Mouse (Mus musculus): ENCODE measurements around the gene Mcmbp. TPM values are rescaled to one million over a fixed set of nuclear protein-coding genes. Genes with fewer than 3 reads are reported as not detected.
A peak's percentile ranks its signal among the peaks of the same experiment; 100 is the strongest.
"Not testable (repeated sequence)": the region's sequence is repeated elsewhere in the genome, so short reads cannot be mapped to it uniquely, and the experiment has no call there.

Gene Mcmbp
- polyA plus RNA-seq, 1 experiment from 2014 or later: 87.9 TPM

- Histone ChIP-seq H3K4me2 (replicated peaks; ENCODE audit: low read depth, low read length) (no peak overlapping the region), H3K27me3 (ENCODE audit: control insufficient read depth, insufficient read depth, low read length) (no peaks in the 10 kb centered on the region), H3K9me3 (ENCODE audit: control insufficient read depth, low read length) (no peaks in the 10 kb centered on the region), H3K4me3 (ENCODE audit: low read length) (no peak overlapping the region), H3K4me1 (ENCODE audit: control insufficient read depth, insufficient read depth, low read length) (no peaks in the 10 kb centered on the region), H3K36me3 (ENCODE audit: control insufficient read depth, insufficient read depth, low read length) (no peaks in the 10 kb centered on the region), H3K27ac (ENCODE audit: low read depth, low read length) (no peak overlapping the region), H3K9ac (ENCODE audit: low read depth, low read length) (no peak overlapping the region)
- 70% methylated on average over 10 of the region's 10 CpGs for WGBS
- peak; percentile 25; the same call in 1 of the 2 replicates for ATAC-seq (ENCODE audit: low FRiP score, low TSS enrichment)
Measured at GRCm38 (mm10) chr7:128728738-128729137, 11.6 kb downstream of the Mcmbp start.

GRCm38 (mm10) chr7:128727701-128728100 is 12.6 kb downstream of the Mcmbp start:
- 62% methylated on average over 5 of the region's 5 CpGs for WGBS
- Histone ChIP-seq H3K27ac (ENCODE audit: low read depth, low read length) (no peak overlapping the region), H3K36me3 (ENCODE audit: control insufficient read depth, insufficient read depth, low read length) (peaks cover 7% of the 10 kb centered on the region; the same call in 1 of the 2 replicates), H3K9ac (ENCODE audit: low read depth, low read length) (no peak overlapping the region), H3K27me3 (ENCODE audit: control insufficient read depth, insufficient read depth, low read length) (no peaks in the 10 kb centered on the region), H3K4me1 (ENCODE audit: control insufficient read depth, insufficient read depth, low read length) (no peaks in the 10 kb centered on the region), H3K4me2 (replicated peaks; ENCODE audit: low read depth, low read length) (no peak overlapping the region), H3K9me3 (ENCODE audit: control insufficient read depth, low read length) (no peaks in the 10 kb centered on the region), H3K4me3 (ENCODE audit: low read length) (no peak overlapping the region)
- ATAC-seq (ENCODE audit: low FRiP score, low TSS enrichment): no peak

- H3K36me3 ChIP-seq (ENCODE audit: control insufficient read depth, insufficient read depth, low read length): peaks cover 14% of the 10 kb centered on the region; the same call in 1 of the 2 replicates
- H3K4me3 ChIP-seq (ENCODE audit: low read length): no peak overlapping the region
- no peak overlapping the region for H3K9ac ChIP-seq (ENCODE audit: low read depth, low read length)
- no peak for ATAC-seq (ENCODE audit: low FRiP score, low TSS enrichment)
- 71% methylated on average over 10 of the region's 10 CpGs for WGBS
- no peak overlapping the region for H3K27ac ChIP-seq (ENCODE audit: low read depth, low read length)
- no peak overlapping the region for H3K4me2 ChIP-seq (replicated peaks; ENCODE audit: low read depth, low read length)
- no peaks in the 10 kb centered on the region for H3K4me1 ChIP-seq (ENCODE audit: control insufficient read depth, insufficient read depth, low read length)
- no peaks in the 10 kb centered on the region for H3K27me3 ChIP-seq (ENCODE audit: control insufficient read depth, insufficient read depth, low read length)
- H3K9me3 ChIP-seq (ENCODE audit: control insufficient read depth, low read length): no peaks in the 10 kb centered on the region
Measured at GRCm38 (mm10) chr7:128726999-128727398, 13.3 kb downstream of the Mcmbp start.

- H3K9ac ChIP-seq (ENCODE audit: low read depth, low read length): no peak overlapping the region
- ATAC-seq (ENCODE audit: low FRiP score, low TSS enrichment): 0 out of 2 replicates have a peak, but pooled peaks have one; percentile 24
- 85% methylated on average over 9 of the region's 9 CpGs for WGBS
- H3K9me3 ChIP-seq (ENCODE audit: control insufficient read depth, low read length): no peaks in the 10 kb centered on the region
- H3K4me2 ChIP-seq (replicated peaks; ENCODE audit: low read depth, low read length): no peak overlapping the region
- H3K27me3 ChIP-seq (ENCODE audit: control insufficient read depth, insufficient read depth, low read length): no peaks in the 10 kb centered on the region
- no peak overlapping the region for H3K27ac ChIP-seq (ENCODE audit: low read depth, low read length)
- no peak overlapping the region for H3K4me3 ChIP-seq (ENCODE audit: low read length)
- H3K36me3 ChIP-seq (ENCODE audit: control insufficient read depth, insufficient read depth, low read length): peaks cover 25% of the 10 kb centered on the region; the same call in 1 of the 2 replicates
- no peaks in the 10 kb centered on the region for H3K4me1 ChIP-seq (ENCODE audit: control insufficient read depth, insufficient read depth, low read length)
Measured at GRCm38 (mm10) chr7:128725189-128725588, 15.1 kb downstream of the Mcmbp start.

GRCm38 (mm10) chr7:128724761-128725160 is 15.5 kb downstream of the Mcmbp start:
- H3K4me1 ChIP-seq (ENCODE audit: control insufficient read depth, insufficient read depth, low read length): no peaks in the 10 kb centered on the region
- H3K27ac ChIP-seq (ENCODE audit: low read depth, low read length): no peak overlapping the region

GRCm38 (mm10) chr7:128717991-128718390 is 22.3 kb downstream of the Mcmbp start:
- no peak for ATAC-seq (ENCODE audit: low FRiP score, low TSS enrichment)

More at GRCm38 (mm10) chr7:128724761-128725160, 15.5 kb downstream of the Mcmbp start:
- ATAC-seq (ENCODE audit: low FRiP score, low TSS enrichment): peak; percentile 85
- Histone ChIP-seq H3K36me3 (ENCODE audit: control insufficient read depth, insufficient read depth, low read length) (peaks cover 28% of the 10 kb centered on the region), H3K9me3 (ENCODE audit: control insufficient read depth, low read length) (no peaks in the 10 kb centered on the region), H3K9ac (ENCODE audit: low read depth, low read length) (no peak overlapping the region), H3K4me3 (ENCODE audit: low read length) (no peak overlapping the region), H3K4me2 (replicated peaks; ENCODE audit: low read depth, low read length) (no peak overlapping the region), H3K27me3 (ENCODE audit: control insufficient read depth, insufficient read depth, low read length) (no peaks in the 10 kb centered on the region)
- WGBS: 47% methylated on average over 4 of the region's 4 CpGs

GRCm38 (mm10) chr7:128705735-128706134 is 34.6 kb downstream of the Mcmbp start:
- Histone ChIP-seq H3K4me1 (ENCODE audit: control insufficient read depth, insufficient read depth, low read length) (no peaks in the 10 kb centered on the region), H3K4me3 (ENCODE audit: low read length) (no peak overlapping the region), H3K9ac (ENCODE audit: low read depth, low read length) (no peak overlapping the region), H3K4me2 (replicated peaks; ENCODE audit: low read depth, low read length) (no peak overlapping the region), H3K36me3 (ENCODE audit: control insufficient read depth, insufficient read depth, low read length) (peaks cover 88% of the 10 kb centered on the region), H3K9me3 (ENCODE audit: control insufficient read depth, low read length) (no peaks in the 10 kb centered on the region), H3K27ac (ENCODE audit: low read depth, low read length) (no peak overlapping the region), H3K27me3 (ENCODE audit: control insufficient read depth, insufficient read depth, low read length) (no peaks in the 10 kb centered on the region)
- WGBS: 21% methylated on average over 4 of the region's 4 CpGs
- peak; percentile 82 for ATAC-seq (ENCODE audit: low FRiP score, low TSS enrichment)

More at GRCm38 (mm10) chr7:128717991-128718390, 22.3 kb downstream of the Mcmbp start:
- no peaks in the 10 kb centered on the region for H3K27me3 ChIP-seq (ENCODE audit: control insufficient read depth, insufficient read depth, low read length)
- H3K9me3 ChIP-seq (ENCODE audit: control insufficient read depth, low read length): no peaks in the 10 kb centered on the region
- no peak overlapping the region for H3K9ac ChIP-seq (ENCODE audit: low read depth, low read length)
- H3K36me3 ChIP-seq (ENCODE audit: control insufficient read depth, insufficient read depth, low read length): peaks cover 85% of the 10 kb centered on the region
- no peak overlapping the region for H3K4me2 ChIP-seq (replicated peaks; ENCODE audit: low read depth, low read length)
- no peaks in the 10 kb centered on the region for H3K4me1 ChIP-seq (ENCODE audit: control insufficient read depth, insufficient read depth, low read length)
- no peak overlapping the region for H3K4me3 ChIP-seq (ENCODE audit: low read length)
- no peak overlapping the region for H3K27ac ChIP-seq (ENCODE audit: low read depth, low read length)
- WGBS: 77% methylated on average over 4 of the region's 4 CpGs

- ATAC-seq (ENCODE audit: low FRiP score, low TSS enrichment); H3K4me3 ChIP-seq (ENCODE audit: low read length); H3K4me2 ChIP-seq (replicated peaks; ENCODE audit: low read depth, low read length); H3K9ac ChIP-seq (ENCODE audit: low read depth, low read length); H3K27me3 ChIP-seq (ENCODE audit: control insufficient read depth, insufficient read depth, low read length); H3K27ac ChIP-seq (ENCODE audit: low read depth, low read length); H3K9me3 ChIP-seq (ENCODE audit: control insufficient read depth, low read length); H3K4me1 ChIP-seq (ENCODE audit: control insufficient read depth, insufficient read depth, low read length): not testable (repeated sequence)
- peaks cover 62% of the 10 kb centered on the region for H3K36me3 ChIP-seq (ENCODE audit: control insufficient read depth, insufficient read depth, low read length)
- 89% methylated on average over 6 of the region's 6 CpGs for WGBS
Measured at GRCm38 (mm10) chr7:128699959-128700358, 40.3 kb downstream of the Mcmbp start.

GRCm38 (mm10) chr7:128694848-128695247 is 45.4 kb downstream of the Mcmbp start:
- no peak overlapping the region for H3K27ac ChIP-seq (ENCODE audit: low read depth, low read length)
- H3K4me2 ChIP-seq (replicated peaks; ENCODE audit: low read depth, low read length): no peak overlapping the region
- 88% methylated on average over 10 of the region's 10 CpGs for WGBS
- H3K36me3 ChIP-seq (ENCODE audit: control insufficient read depth, insufficient read depth, low read length): peaks cover 54% of the 10 kb centered on the region
- no peak overlapping the region for H3K9ac ChIP-seq (ENCODE audit: low read depth, low read length)
- H3K27me3 ChIP-seq (ENCODE audit: control insufficient read depth, insufficient read depth, low read length): no peaks in the 10 kb centered on the region
- no peaks in the 10 kb centered on the region for H3K9me3 ChIP-seq (ENCODE audit: control insufficient read depth, low read length)
- no peak for ATAC-seq (ENCODE audit: low FRiP score, low TSS enrichment)
- no peak overlapping the region for H3K4me3 ChIP-seq (ENCODE audit: low read length)
- no peaks in the 10 kb centered on the region for H3K4me1 ChIP-seq (ENCODE audit: control insufficient read depth, insufficient read depth, low read length)

All from kidney, embryonic 14.5 days (tissue).